Mouse (Mus musculus) gastrocnemius, postnatal 4 days (tissue): ENCODE measurements at regions not wholly inside any gene's neighbourhood (a gene's known extent, or its start where the extent isn't known, plus 50 kb on each side); places are given as distances from the start of the nearest gene placed in this dataset.

ENCODE experiments used
- DNase-seq, 2 experiments: peaks; one replicate each; pipeline ENCODE4 v3.0.0; 2021 to 2022; ENCODE audit warnings: low spot score in 2 of 2, mixed read lengths in 2 of 2

DNA sequence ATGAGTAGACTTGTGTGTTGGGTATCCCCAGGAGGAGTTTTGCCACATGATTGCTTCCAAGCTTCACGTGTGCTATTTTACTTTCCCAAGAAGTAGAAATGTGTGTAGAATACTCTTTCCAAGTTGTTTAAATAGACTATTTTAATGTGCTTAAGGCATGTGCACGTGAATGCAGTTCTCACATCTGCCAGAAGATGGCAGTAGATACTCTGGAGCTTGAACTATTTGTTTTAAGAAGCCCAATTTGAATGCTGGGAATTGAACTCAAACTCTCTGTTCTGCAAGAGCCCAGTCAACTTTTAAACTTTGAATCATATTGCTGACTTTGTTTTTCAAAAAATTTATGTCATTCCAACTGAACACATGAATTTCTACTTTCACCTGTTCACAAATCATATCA is 431.3 kb upstream of the Reg3g start:
- peak in 1 of 2 experiments; percentile 14 for DNase-seq

DNA sequence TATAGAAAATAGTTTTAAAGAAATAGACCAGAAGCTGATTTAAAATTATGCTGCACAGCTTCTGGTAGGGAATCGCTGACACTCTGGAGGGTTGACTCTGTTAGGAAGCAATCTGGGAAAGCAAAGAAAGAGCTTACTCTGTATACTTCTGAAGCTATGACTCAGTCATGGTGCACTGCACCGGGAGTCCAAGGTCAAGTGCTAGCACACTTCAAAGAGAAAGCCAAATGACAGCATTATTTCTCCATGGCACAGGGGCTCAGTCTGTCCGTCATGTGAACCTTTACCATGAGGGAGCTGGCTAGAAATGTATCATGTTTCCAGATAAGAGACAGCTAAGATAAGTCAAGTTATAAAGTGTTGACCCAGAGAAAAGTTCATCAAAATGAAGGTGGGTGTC is 424.1 kb upstream of the Reg3g start:
- DNase-seq, result no peak

DNA sequence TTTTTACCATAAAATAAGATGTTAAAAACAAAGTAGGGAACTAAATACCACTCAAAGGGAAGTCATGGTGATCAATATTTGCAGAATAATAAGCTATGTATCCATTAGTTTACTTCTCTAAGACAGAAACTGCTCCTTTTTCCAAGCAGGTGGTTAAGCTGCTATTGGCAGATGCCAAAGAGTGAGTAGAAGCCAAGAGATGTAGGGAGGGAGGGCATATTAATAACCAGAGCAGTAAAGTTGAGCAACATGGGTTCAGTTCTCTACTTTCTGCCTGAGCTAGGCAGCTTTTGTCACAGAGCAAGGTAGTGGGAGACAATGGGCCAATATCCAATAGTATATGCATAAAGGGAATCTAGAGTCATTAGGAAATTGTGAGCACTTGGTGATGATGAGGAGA is 394.4 kb upstream of the Reg3g start:
- no peak for DNase-seq

DNA sequence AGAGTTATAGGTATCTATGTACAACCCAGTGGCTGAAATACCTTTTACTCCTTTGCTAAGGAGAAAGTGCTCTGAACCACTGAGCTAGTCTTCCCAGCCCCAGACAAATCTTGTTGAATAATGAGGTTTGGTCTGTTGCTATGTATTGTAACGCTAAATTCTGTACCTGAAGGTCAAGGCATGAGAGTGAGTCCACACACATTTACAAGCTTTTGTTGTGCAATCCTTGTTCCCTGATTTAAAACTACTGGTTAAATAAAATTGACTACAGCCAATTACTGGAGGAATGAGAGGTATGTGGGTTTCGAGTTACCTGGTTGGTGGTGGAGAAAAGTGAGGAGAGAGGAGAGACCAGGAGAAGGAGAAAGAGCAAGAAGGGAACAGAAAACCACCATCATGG is 372.6 kb upstream of the Reg3g start:
- no peak for DNase-seq

DNA sequence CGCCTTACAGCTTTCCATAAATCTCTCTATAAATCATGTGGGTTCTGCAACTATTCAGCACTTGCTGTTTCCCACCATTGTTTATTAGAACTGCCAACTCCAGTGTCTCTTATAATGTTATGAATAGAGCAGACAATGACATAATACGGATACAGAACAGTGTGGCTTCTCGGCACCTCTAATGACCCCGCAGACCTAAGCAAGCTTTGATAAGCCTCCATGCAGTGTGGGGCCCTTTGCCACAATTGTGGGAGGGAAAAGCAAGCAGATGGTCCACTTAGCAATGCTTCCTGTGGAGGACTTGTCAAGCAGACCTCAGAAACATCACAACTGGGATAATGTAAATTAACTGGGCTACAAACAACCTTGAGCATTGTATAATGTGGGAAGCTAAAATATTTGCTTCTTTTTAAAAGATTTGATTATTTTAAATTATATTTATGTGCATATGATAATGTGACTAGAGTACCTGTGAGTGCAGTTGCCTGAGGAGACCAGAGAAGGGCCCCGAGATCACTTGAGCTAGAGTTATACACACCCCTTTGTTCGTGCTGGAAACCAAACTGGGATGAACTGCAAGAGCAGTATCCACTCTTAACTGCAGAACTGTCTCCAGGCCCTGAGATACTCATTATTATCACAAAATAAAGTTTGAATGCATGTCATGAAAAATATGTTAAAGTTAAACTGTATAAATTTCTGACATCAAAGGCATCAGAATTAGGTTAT is 357.4 kb upstream of the Reg3g start:
- no peak for DNase-seq

DNA sequence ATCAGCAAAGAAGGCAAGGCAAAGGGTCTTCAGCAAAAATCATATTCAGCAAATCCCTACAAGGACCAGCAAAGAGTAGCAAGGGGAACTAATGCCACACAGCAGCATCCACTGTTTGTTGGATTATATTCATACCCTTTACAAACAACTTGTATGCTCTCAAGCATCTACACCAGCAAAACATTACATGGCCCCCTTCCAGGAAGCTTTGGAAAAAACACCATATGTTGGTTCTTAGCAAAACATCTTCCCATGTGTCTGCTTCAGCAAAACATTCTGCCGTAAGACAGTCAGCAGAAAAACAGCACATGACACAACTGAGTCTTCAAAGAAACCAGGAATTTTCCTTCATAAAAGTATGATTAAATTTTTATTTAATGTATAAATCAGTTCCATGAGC is 352.6 kb upstream of the Reg3g start:
- no peak for DNase-seq

DNA sequence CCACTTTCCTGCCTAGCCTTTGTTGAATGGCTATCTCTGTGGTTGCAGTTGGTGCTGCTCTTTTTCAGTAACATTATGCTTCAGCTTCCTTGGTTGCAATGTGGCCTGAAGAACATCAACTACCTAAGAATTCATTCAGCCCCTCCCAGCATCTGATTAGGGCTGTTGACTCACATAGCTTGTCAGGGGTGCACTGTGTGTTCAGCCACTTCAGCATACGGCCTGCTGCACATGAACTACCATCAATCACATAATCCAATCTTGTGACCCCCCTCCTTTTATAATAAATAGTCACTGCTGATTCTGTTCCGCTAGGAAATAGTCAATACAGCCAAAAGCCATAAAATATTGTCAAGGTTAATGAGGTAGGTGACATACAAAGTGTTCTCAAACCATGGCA is 328.3 kb upstream of the Reg3g start:
- DNase-seq, result no peak

DNA sequence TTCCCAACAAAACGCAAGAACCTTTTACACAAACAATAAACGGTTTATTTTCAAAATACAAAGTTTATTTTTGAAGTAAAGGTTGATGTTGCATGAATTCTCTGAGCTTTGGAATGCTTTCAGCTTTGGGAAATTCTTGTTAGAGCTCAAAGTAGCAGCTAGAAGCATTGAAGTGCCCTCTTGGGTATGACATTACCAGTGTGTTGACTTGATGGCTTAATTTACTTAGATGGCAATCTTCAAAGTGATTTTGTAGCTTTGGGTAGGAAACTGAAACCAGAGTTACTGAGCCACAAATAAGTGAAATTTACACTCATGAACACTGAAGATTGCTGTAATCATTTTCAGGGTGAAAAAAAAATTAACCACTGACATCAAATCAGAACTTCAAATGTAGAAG is 320.3 kb upstream of the Reg3g start:
- DNase-seq, result no peak

DNA sequence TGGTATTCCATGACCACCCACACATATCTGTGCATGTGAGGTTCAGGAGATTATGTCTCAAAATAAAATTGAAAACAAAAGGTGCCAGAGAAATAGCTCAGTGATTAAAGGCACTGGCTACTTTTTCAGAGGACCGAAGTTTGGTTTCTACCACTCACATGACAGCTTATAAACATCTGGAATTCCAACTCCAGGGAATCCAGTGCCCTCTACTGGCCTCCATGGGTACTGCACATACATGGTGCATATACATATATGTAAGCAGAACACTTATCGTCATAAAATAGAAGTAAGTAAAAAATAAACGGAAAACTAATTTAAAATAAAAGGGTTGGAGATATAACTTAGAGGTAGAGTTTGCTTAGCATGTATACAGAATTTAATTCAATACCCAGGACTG is 288.9 kb upstream of the Reg3g start:
- no peak for DNase-seq
